Mouse (Mus musculus): Measurements from ENCODE around the gene Mms22l.
A peak's percentile ranks its signal among the peaks of the same experiment; 100 is the strongest.
"Not testable (repeated sequence)": the region's sequence is repeated elsewhere in the genome, so short reads cannot be mapped to it uniquely, and the experiment has no call there.

Gene Mms22l

DNA sequence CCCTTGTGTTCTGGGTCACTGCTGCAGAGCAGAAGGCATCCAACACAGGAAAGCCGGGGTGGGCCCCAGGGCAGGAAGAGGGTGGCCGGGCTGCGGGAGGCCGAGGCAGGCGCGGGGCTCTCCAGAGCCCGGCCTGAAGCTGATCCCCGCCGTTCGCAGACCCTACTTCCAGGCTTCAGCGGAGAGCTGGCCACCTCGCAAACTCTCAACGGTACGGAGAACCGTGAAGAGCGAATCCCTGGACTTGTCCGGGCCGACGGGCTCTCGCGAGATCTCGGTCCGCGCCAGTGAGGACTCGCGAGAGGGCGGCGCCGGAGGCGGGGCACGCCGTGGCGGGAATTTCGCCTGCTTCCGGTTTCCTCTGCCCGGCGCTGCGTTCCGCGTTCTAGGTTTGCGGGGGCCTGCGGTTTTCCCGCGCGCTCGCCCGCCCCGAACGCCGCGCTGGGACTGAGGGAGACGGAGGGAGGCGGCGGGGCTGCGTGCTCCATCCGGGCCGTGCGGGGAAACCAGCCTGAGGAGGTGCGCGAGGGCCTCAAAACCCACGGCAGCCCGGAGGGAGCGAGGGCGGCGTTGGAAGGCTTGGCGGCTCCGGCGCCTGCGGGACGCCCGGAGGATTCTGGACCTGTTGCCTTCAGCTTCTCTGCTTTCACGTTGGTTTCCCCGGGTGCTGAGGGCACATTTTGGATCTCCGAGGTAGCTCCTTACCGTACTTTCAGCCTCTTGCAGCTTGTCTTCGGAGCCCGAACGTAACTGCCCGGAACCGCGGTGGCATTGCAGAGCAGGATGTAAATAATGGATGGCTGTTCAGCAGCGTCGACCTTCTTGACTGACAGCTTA, at the start of gene Mms22l:
TSS of gene Mms22l (plus strand) at position 336 of the 837 bp plus-strand sequence.
- DNase-seq (ENCODE audit: low read depth): peak; percentile 96

DNA sequence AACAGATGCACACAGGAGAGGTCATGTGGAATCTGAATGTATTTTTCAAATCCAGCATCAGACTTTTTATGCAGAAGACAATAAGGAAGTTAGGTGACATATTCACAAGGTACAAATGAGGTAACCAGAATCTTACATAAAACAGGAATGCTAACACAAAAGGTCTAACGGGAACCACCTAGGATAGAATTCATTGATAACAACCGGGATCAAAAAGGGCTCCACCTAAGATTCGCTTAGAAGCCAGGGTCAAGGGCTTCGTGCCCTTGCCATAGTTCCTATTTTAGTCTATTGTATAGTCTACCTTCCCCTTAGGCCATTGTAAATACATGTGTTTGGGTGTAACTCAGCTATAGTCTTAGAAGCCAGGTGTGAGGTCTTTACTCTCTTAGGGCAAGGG, 12.2 kb upstream of the Mms22l start:
- DNase-seq (ENCODE audit: low read depth): not testable (repeated sequence)

DNA sequence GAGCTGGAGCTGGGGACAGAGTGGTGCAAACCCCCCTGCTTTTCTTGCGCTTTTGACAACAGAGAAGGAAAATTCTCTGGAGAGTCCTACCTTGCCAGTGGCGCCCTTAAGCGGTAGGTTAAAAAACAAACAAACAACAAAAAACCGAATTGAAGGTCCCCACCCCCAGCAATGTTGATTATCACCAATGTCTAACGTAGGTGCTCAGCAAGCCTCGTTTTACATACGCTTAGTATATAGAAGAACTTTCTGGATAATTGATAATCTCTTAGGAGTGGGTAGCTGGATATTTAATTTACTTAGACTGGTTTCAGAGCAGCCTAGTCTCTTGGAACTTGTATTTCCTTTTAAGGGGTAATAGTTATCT, 685 bp downstream of the Mms22l start:
- DNase-seq (ENCODE audit: low read depth): no peak

DNA sequence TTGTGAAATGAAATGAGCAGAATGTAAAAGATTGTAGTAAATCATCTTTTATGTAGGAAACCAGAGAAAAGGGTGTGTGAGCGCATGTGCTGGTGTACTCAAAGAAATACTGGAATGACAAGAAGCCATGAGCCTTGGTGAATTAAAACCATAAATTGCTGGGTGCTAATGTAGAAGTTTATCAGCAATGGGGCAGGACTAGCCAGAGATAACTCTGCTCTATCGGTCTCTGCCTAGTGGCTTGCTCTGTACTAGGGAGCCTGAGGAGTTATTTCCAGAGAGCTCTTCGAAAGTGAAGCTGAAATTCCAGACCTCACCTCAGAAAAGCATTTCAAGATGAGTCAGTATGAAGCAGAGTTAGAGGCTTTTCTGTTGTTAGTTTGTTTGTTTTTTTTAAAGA, 12.9 kb downstream of the Mms22l start:
- DNase-seq (ENCODE audit: low read depth): no peak

DNA sequence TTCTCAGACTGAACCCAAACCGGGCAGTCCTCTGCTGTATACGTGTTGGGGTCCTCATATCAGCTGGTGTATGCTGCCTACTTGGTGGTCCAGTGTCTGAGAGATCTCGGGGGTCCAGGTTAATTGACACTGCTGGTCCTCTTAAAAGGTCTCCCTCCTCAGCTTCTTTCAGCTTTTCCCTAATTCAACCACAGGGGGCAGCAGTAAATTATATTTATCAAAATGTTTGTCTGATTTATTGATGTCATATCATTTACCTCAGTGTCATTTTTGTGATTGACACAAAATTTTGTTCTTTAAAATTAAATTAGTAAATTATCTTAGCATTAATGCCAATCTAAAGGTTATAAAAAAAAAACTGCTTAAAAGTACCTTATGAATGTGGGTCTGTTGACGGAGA, 40.7 kb downstream of the Mms22l start:
- peak; percentile 4 for DNase-seq (ENCODE audit: low read depth)

DNA sequence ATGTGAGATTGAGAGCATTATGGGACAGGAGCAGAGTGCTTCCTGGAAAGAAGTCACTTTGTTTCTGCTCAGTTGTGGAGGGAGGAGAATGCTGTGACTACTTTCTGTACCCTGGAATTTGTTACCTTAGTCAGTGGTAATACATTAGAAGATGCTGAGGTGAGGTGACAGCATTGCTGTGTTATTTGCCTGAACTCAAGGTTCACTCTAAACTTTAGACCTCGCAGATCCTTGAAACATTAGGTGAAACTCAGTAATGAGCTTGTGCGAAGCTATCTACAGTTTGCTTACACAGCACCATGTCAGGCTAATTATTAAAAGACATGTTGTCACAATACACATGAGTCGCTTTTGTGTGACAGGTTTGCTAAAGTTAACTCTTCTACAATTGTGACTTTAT, 47.2 kb downstream of the Mms22l start:
- DNase-seq (ENCODE audit: low read depth): no peak

DNA sequence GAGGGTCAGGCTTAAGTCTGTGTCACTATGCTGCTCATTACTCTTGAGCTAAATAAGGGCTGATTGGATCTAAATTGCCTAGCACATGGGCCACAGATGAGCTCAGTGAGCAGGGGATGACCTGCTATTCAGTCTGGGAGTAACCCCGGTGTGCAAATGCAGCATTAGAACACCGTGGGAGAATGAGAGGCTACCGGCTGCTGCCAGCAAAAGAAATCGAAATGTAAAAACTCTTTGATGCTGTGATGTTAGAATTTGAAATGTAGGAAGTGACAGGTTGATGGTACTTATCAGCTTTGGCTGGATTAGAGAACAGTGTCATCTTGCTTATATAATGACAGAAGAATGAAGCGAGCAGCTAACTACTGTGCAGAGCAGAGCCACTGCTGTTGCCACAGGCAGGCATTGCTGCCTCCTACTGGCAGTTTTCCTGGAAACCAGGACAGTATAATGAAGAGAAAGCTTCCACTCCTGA, 48.5 kb downstream of the Mms22l start:
- peak; percentile 53 for DNase-seq (ENCODE audit: low read depth)

DNA sequence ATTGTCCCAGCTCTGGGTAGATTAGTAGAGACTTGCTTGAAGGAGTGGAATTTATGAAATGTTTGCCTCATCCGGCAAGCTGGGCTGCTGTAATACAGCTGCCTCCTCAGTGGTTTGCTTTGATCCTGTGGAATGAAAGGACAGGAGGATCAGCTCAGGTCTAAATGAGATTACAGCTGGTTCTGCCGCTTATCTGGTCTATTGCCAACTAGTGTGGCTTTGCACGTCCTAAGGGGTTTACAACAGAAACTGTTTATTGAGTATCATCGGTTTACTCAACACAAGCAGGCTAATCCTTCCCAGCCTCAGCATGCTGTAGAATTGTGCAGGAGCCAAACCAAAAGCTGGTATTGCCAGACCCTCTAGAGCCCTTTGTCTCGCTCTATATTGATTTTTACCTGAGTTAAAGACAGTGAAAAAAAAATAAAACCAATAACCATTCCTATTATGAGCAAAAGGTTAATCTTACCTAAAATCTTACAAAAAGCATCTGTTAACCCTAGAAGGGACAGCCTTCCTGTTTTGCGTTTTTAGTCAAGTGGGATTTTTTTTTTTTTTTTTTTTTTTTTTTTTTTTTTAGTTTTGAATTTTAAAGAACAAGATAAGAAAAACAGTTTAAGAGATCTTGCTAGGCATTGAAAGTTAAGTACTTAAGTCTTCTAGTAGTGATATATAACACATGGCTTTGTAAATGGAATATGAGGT, 60.0 kb downstream of the Mms22l start:
- no peak for DNase-seq (ENCODE audit: low read depth)

DNA sequence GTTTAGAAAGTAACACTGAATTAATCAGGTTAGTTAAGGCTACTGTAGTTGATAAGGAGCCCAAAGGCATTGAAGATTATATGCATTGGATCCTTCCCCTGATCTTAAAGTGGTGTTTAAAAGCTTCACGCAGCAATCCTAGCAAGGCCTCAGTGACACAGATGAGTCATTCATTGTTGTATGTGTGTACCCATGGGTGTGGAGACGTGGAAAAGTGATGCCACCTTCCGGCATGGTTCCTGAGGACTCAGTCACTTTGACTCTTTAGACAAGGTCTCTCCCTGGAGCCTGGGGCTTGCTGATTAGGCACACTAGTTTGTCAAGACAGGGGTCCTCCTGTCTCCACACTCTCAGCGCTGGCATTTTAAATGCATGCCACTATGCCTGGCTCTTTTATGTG, 60.9 kb downstream of the Mms22l start:
- no peak for DNase-seq (ENCODE audit: low read depth)

DNA sequence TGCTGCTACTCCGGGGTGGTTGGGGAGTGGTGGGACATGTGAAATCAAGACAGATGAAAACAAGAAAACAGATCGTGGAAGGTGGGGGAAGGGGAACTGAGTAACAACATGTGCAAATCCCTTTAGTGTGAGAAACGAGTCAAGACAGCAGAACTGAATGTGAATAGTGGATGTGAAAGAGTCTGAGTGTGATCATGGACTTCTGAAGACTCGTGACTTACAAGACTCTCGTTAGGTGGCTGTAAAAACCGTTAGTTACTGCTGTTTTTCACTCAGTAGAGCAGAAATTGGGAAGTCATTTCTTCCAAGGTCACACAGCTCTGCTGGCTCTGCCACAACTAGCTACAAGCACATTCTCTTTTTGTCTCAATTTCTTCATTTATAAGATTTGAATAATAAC, 71.8 kb downstream of the Mms22l start:
- no peak for DNase-seq (ENCODE audit: low read depth)

DNA sequence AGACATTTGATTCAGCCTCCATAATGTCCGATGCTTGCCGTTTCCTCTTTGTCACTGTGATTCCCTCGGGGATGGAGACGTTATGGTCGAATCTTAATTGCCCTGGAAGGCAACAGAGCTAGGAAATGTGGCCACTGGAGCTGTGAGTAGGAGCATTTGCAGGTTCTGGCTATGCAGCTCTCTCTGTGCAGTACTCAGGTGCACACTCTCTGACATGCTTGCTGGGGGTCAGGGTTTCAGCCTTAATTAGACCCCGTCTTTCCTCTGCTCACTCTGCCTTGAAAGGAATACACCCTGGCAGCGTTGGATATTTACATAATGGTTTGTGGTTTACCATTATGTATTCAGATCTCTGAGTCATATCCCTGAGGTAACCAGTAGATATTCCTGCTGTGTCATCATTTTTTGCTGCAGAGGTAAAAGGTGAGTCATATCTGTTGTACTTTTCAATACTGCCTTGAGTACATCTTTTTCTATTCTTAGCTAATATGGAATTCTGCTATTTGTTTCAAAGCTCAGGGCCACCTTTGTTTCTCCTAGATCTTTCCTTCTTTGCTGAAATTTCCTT, 72.8 kb downstream of the Mms22l start:
- DNase-seq (ENCODE audit: low read depth): peak; percentile 45

DNA sequence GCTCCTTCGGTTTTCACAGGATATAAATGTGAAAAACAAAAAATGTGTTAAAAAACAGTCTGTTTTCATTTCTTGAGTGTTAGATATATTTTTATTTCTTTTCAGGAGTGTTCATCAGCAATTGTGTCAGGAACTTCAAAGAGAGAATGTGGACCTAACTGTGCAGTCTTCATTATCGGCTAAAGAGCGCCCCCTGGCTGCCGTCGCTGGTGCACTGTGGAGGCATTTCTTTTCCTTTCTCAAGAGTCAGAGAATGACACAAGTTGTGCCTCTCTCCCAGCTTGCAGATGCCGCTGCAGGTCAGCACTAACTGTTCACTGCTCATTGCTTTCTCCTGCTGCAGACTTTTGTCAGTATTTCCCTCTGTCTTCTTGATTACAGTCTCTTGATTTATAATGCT, 78.0 kb downstream of the Mms22l start:
- DNase-seq (ENCODE audit: low read depth): peak; percentile 84

DNA sequence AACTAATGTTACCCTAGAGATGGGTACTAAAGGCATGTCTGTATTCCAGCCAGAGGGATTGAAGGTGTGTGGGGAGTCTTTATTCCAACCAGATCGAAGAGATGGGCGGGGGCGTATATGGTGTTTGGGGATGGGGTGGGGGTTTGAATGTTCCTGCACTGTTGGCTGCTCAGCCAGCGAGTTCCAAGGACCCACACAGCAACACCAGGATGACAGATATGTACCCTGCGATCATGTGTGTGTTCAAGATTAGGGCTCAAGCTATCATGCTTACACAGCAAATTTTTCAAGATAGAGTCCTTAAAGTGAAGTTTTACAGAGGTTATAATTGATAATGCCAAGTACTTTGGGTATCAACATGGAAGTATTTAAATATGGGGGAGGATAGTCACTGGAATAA, 81.3 kb downstream of the Mms22l start:
- no peak for DNase-seq (ENCODE audit: low read depth)

DNA sequence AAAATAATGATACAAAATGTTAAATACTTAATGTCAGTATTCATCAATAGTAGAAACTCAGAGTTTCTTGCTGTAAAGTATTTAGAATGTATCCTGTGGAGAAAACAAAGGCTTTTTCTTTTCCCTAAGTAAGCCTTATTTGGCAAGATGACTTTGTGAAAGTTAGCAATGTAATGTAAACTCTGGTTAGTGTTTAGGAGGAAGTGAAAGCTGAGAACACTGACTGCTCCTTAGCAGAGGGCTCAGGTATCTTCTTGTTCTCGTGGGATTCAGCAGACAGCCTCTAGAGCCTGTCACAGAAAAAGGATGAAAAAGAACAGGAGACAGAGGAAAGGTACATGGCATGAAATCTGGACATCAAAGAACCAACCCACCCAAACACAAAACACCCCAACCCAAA, 86.0 kb downstream of the Mms22l start:
- DNase-seq (ENCODE audit: low read depth): no peak

DNA sequence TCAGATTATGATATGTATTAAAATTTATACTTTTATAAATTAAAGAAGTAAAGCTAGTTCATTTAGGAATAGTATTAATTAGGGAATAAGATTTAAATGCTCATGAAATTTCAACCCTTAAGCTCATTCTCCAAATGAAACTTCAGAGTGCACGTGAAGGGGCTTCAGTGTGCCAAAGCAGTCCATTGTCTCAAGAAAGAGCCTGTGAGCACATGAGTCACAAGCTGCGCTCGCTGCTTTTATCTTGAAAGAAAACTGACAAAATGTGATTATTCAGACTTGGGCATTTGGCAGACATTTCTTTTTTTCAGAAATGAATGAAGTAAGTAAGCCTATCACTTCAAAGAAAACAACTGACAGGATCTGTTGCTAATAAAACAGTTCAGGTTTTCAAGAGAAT, 87.7 kb downstream of the Mms22l start:
- DNase-seq (ENCODE audit: low read depth): no peak

DNA sequence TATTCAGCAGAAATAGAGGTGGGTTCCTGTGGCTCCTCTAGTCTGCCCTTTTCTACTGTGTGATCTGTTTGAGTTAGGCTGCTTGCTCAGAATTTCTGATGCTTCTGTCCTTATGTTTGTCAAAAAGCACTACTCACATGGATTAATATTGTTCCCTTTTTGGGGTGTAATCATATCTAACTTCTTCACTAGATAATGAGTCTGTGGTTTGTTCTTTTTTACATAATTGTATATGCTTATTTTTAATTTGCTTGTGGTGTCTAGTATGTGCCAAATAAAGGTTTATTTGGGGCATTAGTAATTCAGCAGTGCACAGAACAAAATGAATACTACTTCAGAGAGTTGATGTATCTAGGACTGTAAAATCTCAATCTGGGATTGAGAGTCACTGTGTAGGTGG, 98.6 kb downstream of the Mms22l start:
- no peak for DNase-seq (ENCODE audit: low read depth)

DNA sequence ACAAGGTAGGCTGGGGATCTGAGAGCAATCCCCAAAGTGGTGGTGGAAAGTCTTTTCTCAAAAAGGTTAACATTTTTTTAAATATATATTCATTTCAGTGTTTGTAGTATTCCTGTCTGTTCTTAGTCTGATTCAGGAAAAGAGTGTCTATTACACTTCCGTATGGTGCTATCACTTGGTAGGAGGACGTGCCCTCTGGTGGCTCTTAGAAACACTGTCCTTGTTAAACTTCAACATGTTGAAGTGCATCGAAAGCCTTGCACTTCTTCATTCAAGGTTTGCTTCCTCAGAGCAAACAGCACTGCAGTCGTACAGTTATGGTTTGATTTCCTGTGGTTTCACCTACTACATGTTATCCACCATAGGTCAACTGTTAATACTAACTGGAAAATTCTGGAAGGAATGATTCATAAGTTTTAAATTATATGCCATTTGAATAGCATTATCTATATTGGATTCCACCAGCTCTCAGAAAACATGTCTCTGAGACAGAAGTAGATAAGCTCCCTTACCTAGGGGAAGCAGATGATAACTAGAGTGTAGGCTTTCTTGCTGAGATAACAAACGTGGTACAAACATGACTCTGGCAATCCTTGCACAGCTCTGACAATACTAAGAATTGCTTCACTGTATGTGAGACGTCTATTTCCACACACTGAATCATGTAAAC, 100.8 kb downstream of the Mms22l start:
- DNase-seq (ENCODE audit: low read depth): no peak

DNA sequence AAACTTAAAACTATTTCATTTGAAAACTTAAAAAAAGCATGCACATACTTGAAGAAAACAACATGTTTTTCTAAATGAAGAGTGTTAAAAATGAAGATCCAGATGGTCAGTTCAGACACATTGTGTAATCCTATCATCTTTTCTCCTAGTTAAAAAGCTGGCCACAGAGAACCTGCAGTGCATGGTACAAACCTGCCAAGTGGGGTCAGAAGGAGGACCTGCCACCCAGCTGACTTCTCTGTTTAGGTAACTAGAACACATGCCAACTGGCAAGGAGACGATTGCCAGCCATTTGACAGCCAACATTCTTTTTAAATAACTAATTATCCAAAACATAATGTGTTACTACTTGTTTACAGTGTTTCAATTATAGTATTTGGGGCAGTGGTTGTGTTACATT, 102.4 kb downstream of the Mms22l start:
- no peak for DNase-seq (ENCODE audit: low read depth)

DNA sequence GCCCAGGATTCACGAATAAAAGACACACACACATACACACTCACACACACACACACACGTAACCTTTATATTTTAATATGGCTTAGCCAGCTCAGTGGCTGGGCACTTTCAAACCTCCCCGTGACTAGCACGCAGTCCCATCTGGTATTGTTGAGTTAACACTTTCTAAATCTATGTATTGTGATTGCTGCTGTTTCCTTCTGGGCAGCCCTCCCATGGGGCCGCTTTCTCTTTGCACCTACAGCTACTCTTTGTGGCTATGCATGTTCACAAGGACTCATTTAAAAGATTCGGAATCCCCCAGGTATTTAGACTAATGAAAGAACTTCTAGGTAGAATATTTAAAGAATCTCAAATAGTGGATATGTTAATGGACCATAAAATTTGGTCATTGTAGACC, 105.5 kb downstream of the Mms22l start:
- no peak for DNase-seq (ENCODE audit: low read depth)

DNA sequence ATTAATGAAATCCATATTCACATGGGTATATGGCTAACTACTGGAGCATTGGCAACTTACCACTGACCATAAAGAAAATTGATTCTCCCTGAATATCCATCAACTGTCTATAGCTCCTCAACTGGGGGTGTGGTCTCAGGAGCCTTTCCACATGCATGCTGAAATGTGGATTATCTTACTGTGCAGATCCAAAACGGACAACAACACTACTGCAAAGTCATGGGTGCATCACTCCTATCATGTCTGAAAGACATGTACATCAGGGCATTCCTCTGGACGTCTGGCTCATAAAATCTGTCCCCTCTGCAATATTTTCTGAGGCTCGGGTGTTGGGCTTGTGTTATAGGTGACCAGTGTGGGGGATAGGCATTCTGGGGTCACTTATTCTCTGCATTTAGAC, 112.8 kb downstream of the Mms22l start:
- no peak for DNase-seq (ENCODE audit: low read depth)

DNA sequence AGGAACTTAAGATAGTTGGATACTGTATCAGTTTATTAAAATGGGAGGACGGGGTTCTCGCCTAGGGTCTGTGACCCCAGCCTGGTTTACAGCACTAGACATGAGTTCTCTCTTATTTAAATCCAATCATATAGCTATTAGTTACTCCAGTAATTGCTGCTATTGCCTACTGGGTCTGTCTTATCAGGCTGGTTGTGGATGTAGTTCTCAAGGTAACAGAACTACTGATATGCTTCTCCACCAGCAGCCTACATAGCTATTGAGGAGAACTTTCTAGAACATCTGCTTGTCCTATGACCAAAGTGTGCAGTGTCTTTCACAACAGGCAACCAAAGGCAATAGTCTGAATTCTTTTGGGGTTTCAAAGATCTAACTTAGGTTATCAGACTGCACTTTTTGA, 113.3 kb downstream of the Mms22l start:
- DNase-seq (ENCODE audit: low read depth): no peak

DNA sequence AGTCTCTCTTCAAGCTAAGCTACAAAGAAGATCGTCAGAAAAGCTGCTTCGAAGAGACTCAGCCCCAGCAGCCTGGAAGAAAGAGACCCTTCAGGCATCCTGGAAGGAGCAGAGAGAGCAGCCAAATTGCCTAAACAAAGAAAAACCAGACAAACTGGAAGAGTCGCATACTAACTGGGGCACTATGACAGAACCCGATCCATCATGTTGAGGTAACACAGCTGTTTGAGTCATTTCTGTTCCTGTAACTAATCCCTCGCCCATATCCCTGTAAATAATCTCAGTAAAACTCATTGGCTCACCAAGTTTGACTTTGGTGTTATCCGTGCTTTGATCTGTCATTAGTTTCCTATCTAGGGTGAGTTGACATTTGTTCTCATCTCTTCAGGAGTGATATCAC, 123.8 kb downstream of the Mms22l start:
- DNase-seq (ENCODE audit: low read depth): no peak

DNA sequence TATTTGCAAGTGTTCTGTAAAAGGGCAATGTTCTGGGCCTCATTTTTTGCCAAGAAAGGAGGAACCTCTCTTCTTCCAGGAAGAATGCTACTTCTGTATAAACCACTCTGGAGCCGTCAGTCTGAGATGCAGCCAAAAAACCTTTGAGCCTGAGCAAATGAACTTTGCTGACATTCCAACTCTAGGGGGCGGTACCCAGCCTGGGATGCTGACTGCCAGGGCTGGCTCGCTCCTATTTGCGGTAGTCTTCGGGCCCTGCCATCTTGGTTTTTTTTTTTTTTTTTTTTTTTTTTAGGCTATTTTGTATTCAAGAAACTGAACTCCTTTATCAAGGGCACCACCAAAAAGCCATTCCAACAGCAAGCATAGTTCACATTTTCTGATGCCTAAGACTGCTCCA, 124.2 kb downstream of the Mms22l start:
- no peak for DNase-seq (ENCODE audit: low read depth)

Data from NIH3T3 (cell line).